Mouse (Mus musculus): ENCODE results near the gene Il1f5. TPM values are rescaled to one million over a fixed set of nuclear protein-coding genes. Genes with fewer than 3 reads are reported as not detected.

The Il1f5 gene
- total and polyA plus RNA-seq, 3 experiments, result not detected

DNA sequence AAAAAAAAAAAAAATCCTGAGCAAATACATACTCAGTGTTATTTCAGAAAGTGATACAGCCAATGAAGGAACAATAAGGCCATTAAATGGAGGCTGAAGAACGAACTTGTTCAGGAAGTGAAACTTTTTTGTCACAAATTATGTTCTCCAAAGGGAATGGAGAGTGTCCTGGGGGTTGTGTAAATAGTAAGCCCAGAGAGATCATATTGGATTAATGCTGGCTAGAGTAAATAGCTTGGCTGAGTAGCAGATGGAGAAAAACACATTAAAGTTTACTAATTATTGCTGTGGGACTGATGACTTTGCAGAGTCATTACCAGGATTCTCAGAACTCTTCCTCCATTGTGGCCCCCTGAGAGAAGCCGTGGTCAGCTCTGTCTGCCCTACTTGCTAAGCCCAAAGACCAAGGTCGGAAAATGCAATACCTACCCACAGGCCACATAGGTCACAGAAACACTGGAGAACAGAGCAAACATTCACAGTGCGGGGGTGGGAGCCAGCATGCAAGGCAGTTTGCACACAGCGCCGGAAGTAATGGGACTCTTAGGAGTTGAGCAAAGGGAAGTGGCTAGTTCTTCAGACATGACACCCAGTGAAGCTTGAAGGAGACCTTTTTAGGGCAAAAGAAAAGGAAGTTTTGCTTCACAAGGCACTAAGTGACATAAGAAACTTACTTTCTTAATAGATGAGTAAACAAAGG is 34.7 kb downstream of the Il1f5 start:
- in situ Hi-C loops (cut with MboI; ENCODE audit: low pct_ligation_motif_present, low pct_unique_long_range_greater_than_20kb, low sequenced_read_pairs), result no loop called here
- Histone ChIP-seq H3K4me2 (ENCODE audit: insufficient read depth, low read depth, poor library complexity, severe bottlenecking) (no peak overlapping the region), H3K27me3 (replicated peaks) (no peaks in the 10 kb centered on the region), H3K9ac (ENCODE audit: insufficient read depth, low read depth) (no peak overlapping the region), H3K4me1 (ENCODE audit: control insufficient read depth in 1 of 2, insufficient read depth in 2 of 2) (peaks cover 2 to 27% of the 10 kb centered on the region in 2 experiments), H3K36me3 (replicated peaks in 1 of 2; ENCODE audit: control insufficient read depth in 1 of 2, insufficient read depth in 1 of 2, low read length in 1 of 2) (no peaks in the 10 kb centered on the region), H3K4me3 (replicated peaks in 1 of 3; ENCODE audit: low read depth in 2 of 3, low read length in 2 of 3, poor library complexity in 1 of 3) (peak overlapping the region in 1 of 3 experiments; percentile 14), H3K27ac (ENCODE audit: insufficient read depth, low read depth) (no peak overlapping the region), H3K9me3 (replicated peaks; ENCODE audit: low read length) (no peaks in the 10 kb centered on the region), H3K79me2 (replicated peaks; ENCODE audit: control insufficient read depth, extremely low read depth, insufficient read depth, poor library complexity, severe bottlenecking) (no peaks in the 10 kb centered on the region)
- peak; percentile 76 for DNase-seq (ENCODE audit: extremely low read depth)
- dilution Hi-C loops (cut with MboI; ENCODE audit: extremely low pct_ligation_motif_present, extremely low pct_unique_long_range_greater_than_20kb, low sequenced_read_pairs), result no loop called here
- TF ChIP-seq MXI1 (IDR thresholded peaks at IDR 0.05; ENCODE audit: low read depth, low read length), result peak; percentile 46; the same call in 1 of the 2 replicates
- TF ChIP-seq ZC3H11A (IDR thresholded peaks at IDR 0.05; ENCODE audit: low read depth, low read length), result no peak

DNA sequence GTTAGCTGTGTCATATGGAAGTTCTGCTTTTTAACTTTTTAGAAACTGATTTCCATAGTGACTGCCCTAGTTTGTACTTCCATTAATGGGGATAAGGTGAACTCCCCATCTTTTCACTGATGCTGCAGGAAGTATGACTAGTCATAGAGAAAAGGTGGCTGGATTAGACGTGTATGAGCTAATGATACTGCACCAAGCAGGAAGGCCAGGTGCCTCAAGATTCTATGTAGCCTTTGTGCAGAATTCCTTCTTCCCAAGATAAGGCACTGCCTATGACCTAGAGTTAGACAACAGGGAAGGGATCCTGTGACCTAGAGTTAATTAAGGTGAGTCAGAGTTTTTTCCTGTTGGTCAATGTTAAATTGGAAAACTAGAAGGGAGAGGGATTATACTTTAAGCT is 40.2 kb downstream of the Il1f5 start:
- no peak overlapping the region for H3K4me3 ChIP-seq (replicated peaks in 1 of 3; ENCODE audit: low read depth in 2 of 3, low read length in 2 of 3, poor library complexity in 1 of 3)
- H3K9me3 ChIP-seq (replicated peaks; ENCODE audit: low read length), result no peaks in the 10 kb centered on the region
- no peaks in the 10 kb centered on the region for H3K79me2 ChIP-seq (replicated peaks; ENCODE audit: control insufficient read depth, extremely low read depth, insufficient read depth, poor library complexity, severe bottlenecking)
- H3K27me3 ChIP-seq (replicated peaks), result no peaks in the 10 kb centered on the region
- no peaks in the 10 kb centered on the region for H3K36me3 ChIP-seq (replicated peaks in 1 of 2; ENCODE audit: control insufficient read depth in 1 of 2, insufficient read depth in 1 of 2, low read length in 1 of 2)
- dilution Hi-C loops (cut with MboI; ENCODE audit: extremely low pct_ligation_motif_present, extremely low pct_unique_long_range_greater_than_20kb, low sequenced_read_pairs), result no loop called here
- in situ Hi-C loops (cut with MboI; ENCODE audit: low pct_ligation_motif_present, low pct_unique_long_range_greater_than_20kb, low sequenced_read_pairs), result no loop called here
- H3K27ac ChIP-seq (ENCODE audit: insufficient read depth, low read depth), result no peak overlapping the region
- no peak overlapping the region for H3K9ac ChIP-seq (ENCODE audit: insufficient read depth, low read depth)
- H3K4me2 ChIP-seq (ENCODE audit: insufficient read depth, low read depth, poor library complexity, severe bottlenecking), result no peak overlapping the region
- no peak for DNase-seq (ENCODE audit: extremely low read depth)
- TF ChIP-seq BHLHE40 (IDR thresholded peaks at IDR 0.05; ENCODE audit: low read depth, low read length), result no peak
- no peak for TF ChIP-seq EP300 (IDR thresholded peaks at IDR 0.05; ENCODE audit: low read length)
- TF ChIP-seq KAT2A (IDR thresholded peaks at IDR 0.05; ENCODE audit: insufficient replicate concordance, low read length), result no peak
- TF ChIP-seq JUND (conservative IDR thresholded peaks at IDR 0.05; ENCODE audit: low read depth, low read length), result no peak
- TF ChIP-seq NELFE (IDR thresholded peaks at IDR 0.05; ENCODE audit: low read depth, low read length), result no peak
- TF ChIP-seq JUN (IDR thresholded peaks at IDR 0.05; ENCODE audit: insufficient read depth, low read depth, low read length), result no peak
- TF ChIP-seq CHD1 (IDR thresholded peaks at IDR 0.05; ENCODE audit: low read depth, low read length), result no peak
- H3K4me1 ChIP-seq (ENCODE audit: control insufficient read depth in 1 of 2, insufficient read depth in 2 of 2), result peaks cover 0 to 35% of the 10 kb centered on the region in 2 experiments; a peak in 2 of 4 replicates

DNA sequence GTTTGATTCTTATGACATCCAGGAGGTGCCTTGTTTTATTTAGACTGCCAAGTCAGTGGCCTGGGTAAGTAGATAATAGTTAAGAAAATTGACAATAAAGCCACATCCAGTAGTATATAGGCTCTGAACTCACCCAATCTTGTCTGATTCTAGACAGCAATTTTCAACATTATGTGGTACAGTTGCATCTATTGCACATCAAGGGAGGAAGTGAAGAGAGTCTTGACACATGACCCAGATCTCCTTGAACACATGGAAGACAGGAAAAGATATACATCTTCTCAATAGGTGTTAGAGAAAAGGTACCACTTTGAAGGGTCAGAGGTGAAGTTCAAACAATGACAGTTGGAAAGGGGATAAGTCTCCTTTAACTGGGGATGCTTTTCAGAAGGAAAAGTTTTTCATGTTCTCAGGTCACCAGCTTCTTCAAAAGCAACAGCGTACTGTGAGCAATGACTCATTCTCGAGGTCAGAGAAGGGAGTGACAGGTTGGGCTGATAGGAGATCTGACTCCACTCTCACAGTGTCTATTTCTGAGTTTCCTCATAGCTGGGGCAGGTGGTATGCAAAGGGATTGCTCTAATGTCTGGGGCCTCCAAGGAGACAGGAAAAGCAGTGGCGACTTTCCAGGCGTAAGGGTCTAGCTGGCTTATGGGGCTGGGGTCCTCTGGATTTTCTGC is 41.3 kb downstream of the Il1f5 start:
- TF ChIP-seq UBTF (IDR thresholded peaks at IDR 0.05; ENCODE audit: low read depth, low read length) (no peak), RCOR1 (conservative IDR thresholded peaks at IDR 0.05; ENCODE audit: low read depth, low read length) (no peak), POLR2AphosphoS2 (IDR thresholded peaks at IDR 0.05; ENCODE audit: low read depth, low read length) (no peak), SMC3 (IDR thresholded peaks at IDR 0.05; ENCODE audit: low read depth, low read length) (no peak), MXI1 (IDR thresholded peaks at IDR 0.05; ENCODE audit: low read depth, low read length) (no peak), MAZ (IDR thresholded peaks at IDR 0.05; ENCODE audit: low read depth, low read length) (no peak), SIN3A (IDR thresholded peaks at IDR 0.05; ENCODE audit: low read length) (no peak), HCFC1 (IDR thresholded peaks at IDR 0.05; ENCODE audit: low read depth, low read length) (no peak), MAX (IDR thresholded peaks at IDR 0.05; ENCODE audit: low read length) (no peak), CHD2 (IDR thresholded peaks at IDR 0.05; ENCODE audit: low read length) (no peak), JUN (IDR thresholded peaks at IDR 0.05; ENCODE audit: insufficient read depth, low read depth, low read length) (no peak), ZKSCAN1 (IDR thresholded peaks at IDR 0.05; ENCODE audit: borderline replicate concordance, low read depth, low read length) (no peak), POLR2A (IDR thresholded peaks at IDR 0.05; ENCODE audit: low read depth, low read length) (no peak), NRF1 (IDR thresholded peaks at IDR 0.05; ENCODE audit: low read depth, low read length) (no peak), ETS1 (conservative IDR thresholded peaks at IDR 0.05; ENCODE audit: low read depth, low read length) (no peak), E2F4 (IDR thresholded peaks at IDR 0.05; ENCODE audit: insufficient replicate concordance, low read depth, low read length) (no peak), USF1 (IDR thresholded peaks at IDR 0.05; ENCODE audit: low read depth, low read length) (no peak)
- no peak overlapping the region for H3K27ac ChIP-seq (ENCODE audit: insufficient read depth, low read depth)
- H3K79me2 ChIP-seq (replicated peaks; ENCODE audit: control insufficient read depth, extremely low read depth, insufficient read depth, poor library complexity, severe bottlenecking), result no peaks in the 10 kb centered on the region
- in situ Hi-C loops (cut with MboI; ENCODE audit: low pct_ligation_motif_present, low pct_unique_long_range_greater_than_20kb, low sequenced_read_pairs) (no loop called here), dilution Hi-C loops (cut with MboI; ENCODE audit: extremely low pct_ligation_motif_present, extremely low pct_unique_long_range_greater_than_20kb, low sequenced_read_pairs) (no loop called here)
- H3K4me2 ChIP-seq (ENCODE audit: insufficient read depth, low read depth, poor library complexity, severe bottlenecking), result no peak overlapping the region
- no peak overlapping the region for H3K4me3 ChIP-seq (replicated peaks in 1 of 3; ENCODE audit: low read depth in 2 of 3, low read length in 2 of 3, poor library complexity in 1 of 3)
- no peaks in the 10 kb centered on the region for H3K27me3 ChIP-seq (replicated peaks)
- peaks cover 0 to 28% of the 10 kb centered on the region in 2 experiments; a peak in 2 of 4 replicates for H3K4me1 ChIP-seq (ENCODE audit: control insufficient read depth in 1 of 2, insufficient read depth in 2 of 2)
- no peak for DNase-seq (ENCODE audit: extremely low read depth)
- H3K9ac ChIP-seq (ENCODE audit: insufficient read depth, low read depth), result no peak overlapping the region
- H3K9me3 ChIP-seq (replicated peaks; ENCODE audit: low read length), result no peaks in the 10 kb centered on the region
- H3K36me3 ChIP-seq (replicated peaks in 1 of 2; ENCODE audit: control insufficient read depth in 1 of 2, insufficient read depth in 1 of 2, low read length in 1 of 2), result no peaks in the 10 kb centered on the region
